Mouse (Mus musculus): Measurements from ENCODE around the gene Fzd5.

The Fzd5 gene

DNA sequence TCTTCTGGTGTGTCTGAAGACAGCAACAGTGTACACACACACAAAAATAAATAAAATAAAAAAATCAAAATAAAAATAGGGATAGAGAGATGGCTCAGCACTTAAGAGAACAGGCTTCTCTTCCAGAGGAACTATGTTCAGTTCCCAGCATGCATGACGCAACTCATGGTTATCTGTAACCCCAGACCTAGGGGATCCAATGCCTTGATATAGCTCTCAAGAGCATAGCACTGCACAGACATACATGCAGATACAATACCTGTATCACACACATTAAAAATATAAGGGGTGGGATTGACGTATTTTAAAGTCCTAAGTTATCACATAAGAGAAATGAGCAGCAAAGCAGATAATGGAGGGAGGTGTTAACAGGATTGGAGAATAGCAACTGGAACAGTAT lies 53.1 kb downstream of the Fzd5 start:
- DNase-seq (ENCODE audit: low spot score) = no peak

DNA sequence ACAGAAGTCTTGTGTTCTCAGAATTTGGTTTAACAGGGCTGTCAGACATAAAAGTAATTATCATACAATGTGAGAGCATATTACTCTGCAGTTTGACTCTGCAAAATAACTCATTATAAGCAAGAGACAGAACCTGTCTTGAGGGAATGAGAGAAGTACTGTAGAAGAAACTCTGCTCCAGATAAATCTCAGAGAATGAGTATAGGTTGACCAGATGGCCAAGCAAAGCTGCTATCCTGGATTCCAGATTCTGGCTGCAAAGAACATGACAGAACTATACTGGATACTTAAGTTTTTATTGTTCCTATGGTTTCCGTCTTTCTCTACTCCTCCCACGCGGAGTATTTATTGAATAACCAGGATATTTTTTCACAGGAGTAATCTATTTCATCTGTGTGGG lies 54.5 kb downstream of the Fzd5 start:
- no peak for DNase-seq (ENCODE audit: low spot score)

DNA sequence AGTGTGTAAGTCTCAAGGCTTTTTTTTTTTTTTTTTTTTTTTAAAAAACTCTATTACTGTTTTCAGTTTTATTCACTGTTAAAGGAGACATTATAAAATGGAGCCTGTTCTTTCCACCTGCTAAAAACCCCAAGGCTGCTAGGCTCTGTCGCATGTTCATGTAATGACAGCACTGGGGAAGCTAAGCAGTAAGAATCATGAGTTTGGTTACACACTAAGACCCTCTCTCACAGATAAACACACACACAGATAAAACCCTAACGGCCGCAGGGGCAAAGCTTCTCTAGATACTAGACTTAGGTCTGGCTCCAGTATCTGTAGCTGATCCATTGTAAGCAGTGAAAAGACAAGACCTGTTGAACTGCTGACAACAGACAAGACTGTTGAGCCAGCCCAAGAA lies 56.1 kb downstream of the Fzd5 start:
- no peak for DNase-seq (ENCODE audit: low spot score)
